Mouse (Mus musculus): ENCODE measurements around the gene Nos1ap. TPM values are rescaled to one million over a fixed set of nuclear protein-coding genes. Genes with fewer than 3 reads are reported as not detected.

Nos1ap gene
- polyA plus RNA-seq, 1 experiment from 2014 or later, result 25.1 TPM

DNA sequence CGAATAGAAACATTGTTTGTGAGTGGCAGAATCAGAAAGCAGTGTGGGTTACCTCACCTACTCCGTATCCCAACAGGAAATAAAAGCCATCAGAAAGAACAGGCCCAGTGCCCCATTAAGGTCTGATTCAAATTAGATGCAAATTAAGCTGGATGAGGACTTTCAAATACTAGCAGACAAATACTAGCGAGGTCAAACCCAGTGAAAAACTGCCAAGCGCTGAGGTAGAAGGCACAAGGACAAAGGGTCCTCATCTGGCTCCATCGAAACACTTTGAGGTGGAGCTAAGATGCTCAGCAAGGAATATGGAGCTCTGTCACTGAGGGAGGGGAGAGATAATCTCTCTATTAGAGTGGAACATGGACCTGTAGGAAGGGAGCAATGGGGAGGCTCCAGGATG lies 66.8 kb downstream of the Nos1ap start:
- no peak overlapping the region for H3K27ac ChIP-seq
- DNase-seq (ENCODE audit: low spot score), result no peak
- H3K4me3 ChIP-seq, result no peak overlapping the region
- peaks cover 6% of the 10 kb centered on the region; the same call in 1 of the 2 replicates for H3K36me3 ChIP-seq
- H3K27me3 ChIP-seq (ENCODE audit: insufficient read depth, poor library complexity, severe bottlenecking), result no peaks in the 10 kb centered on the region
- no peaks in the 10 kb centered on the region for H3K9me3 ChIP-seq
- peaks cover 31% of the 10 kb centered on the region for H3K4me1 ChIP-seq
- WGBS, result 86% methylated on average over 5 of the region's 5 CpGs

DNA sequence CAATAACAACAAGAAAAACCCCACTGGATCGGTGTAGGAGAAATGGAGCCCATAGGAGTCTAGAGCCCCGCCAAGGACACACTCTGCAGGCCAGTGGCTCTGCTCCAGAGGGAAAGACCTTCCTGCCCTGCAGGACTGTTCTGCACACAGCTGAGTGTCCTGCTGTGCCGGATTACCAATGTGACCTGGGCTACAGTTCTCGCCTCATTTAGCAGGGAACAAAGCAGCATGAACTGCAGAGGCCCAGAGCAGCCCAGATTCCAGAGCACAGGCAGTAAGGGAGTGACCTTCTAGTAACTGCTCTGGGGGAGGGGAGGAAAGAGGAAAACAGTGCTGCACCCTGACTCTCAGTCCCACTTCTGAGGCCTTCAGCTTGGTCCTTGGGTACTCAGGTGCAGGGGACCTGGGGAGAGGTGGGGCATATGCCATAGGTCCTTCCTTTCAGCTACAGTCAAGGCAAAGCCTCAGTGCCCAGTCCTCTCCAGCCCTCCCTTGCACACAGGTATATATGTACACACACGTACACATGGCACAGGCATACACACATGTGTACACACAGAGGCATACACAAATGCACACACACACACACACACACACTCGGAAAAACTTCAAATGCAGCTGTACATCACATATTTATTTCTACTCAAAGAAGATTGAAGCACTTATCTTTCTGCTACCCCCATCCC lies 68.0 kb downstream of the Nos1ap start:
- H3K36me3 ChIP-seq, result peaks cover 6% of the 10 kb centered on the region; the same call in 1 of the 2 replicates
- 42% methylated on average over 6 of the region's 6 CpGs for WGBS
- H3K9me3 ChIP-seq, result no peaks in the 10 kb centered on the region
- peak overlapping the region; percentile 84 for H3K27ac ChIP-seq
- H3K4me1 ChIP-seq, result peaks cover 36% of the 10 kb centered on the region
- no peak overlapping the region for H3K4me3 ChIP-seq
- no peaks in the 10 kb centered on the region for H3K27me3 ChIP-seq (ENCODE audit: insufficient read depth, poor library complexity, severe bottlenecking)
- no peak for DNase-seq (ENCODE audit: low spot score)

DNA sequence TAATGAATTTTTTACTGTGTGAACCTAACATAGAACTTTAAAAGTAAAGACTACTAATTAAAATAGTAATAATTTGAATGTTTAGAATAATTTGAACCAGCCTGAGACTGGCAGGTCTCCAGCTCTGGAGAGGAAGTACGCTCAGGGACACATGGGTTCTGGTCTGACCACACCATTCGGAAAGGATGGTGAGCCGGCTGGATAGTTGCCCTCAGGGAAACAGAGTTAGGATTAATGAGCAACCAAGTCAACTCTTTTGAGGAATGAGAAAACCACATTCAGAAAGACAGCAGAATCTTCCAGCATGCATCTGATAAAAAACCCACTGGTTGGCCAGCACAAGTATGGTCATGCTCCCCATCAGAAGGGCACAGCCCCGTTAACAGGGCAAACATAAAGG lies 69.5 kb downstream of the Nos1ap start:
- no peak for DNase-seq (ENCODE audit: low spot score)
- 81% methylated on average over 4 of the region's 4 CpGs for WGBS
- Histone ChIP-seq H3K4me3 (no peak overlapping the region), H3K4me1 (peaks cover 43% of the 10 kb centered on the region), H3K36me3 (peaks cover 6% of the 10 kb centered on the region; the same call in 1 of the 2 replicates), H3K27ac (peak overlapping the region; percentile 84; the same call in 1 of the 2 replicates), H3K27me3 (ENCODE audit: insufficient read depth, poor library complexity, severe bottlenecking) (no peaks in the 10 kb centered on the region), H3K9me3 (no peaks in the 10 kb centered on the region)

DNA sequence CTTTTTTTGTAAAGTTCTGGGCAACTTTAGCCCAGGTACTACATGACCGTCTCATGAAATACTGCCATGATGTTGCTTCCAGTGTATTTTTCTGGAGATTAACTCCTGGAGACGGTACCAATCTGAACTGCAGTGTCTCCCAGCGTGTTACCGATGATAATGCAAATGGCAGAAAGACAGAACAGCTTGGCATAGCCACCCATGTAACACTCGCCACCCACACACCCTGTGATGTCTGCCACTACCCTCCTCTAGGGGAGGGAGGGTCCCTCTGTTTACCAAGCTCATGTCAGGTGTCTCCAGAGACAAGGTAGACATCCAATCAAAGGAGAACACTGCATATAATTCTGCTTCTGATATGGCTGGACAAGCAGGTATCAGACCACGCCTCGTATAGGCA lies 70.0 kb downstream of the Nos1ap start:
- no peak for DNase-seq (ENCODE audit: low spot score)
- no peaks in the 10 kb centered on the region for H3K27me3 ChIP-seq (ENCODE audit: insufficient read depth, poor library complexity, severe bottlenecking)
- H3K36me3 ChIP-seq, result peaks cover 6% of the 10 kb centered on the region; the same call in 1 of the 2 replicates
- no peak overlapping the region for H3K27ac ChIP-seq
- no peaks in the 10 kb centered on the region for H3K9me3 ChIP-seq
- WGBS, result 92% methylated on average over 7 of the region's 7 CpGs
- H3K4me3 ChIP-seq, result no peak overlapping the region
- H3K4me1 ChIP-seq, result peaks cover 43% of the 10 kb centered on the region

DNA sequence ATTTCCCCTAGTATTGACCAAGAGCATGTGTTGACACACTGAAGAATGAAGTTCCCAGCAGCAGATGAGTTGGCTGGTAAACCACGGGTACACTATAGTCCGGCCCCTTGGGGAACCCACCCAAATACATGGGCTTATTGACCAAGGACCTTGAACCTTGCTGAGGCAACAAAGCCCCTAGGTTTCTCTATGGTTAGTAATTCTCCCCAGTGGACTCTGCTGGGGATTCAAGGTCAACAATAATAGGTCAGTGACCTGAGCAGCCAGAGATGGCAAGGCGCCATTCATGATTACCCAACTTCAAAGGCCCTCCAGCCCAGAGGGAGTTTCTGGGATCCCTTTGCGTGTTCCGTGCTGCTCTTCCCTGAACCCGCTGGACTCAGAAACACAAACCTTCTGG lies 73.5 kb downstream of the Nos1ap start:
- no peak for DNase-seq (ENCODE audit: low spot score)
- Histone ChIP-seq H3K9me3 (no peaks in the 10 kb centered on the region), H3K4me1 (peaks cover 38% of the 10 kb centered on the region), H3K36me3 (peaks cover 6% of the 10 kb centered on the region; the same call in 1 of the 2 replicates), H3K4me3 (no peak overlapping the region), H3K27ac (no peak overlapping the region), H3K27me3 (ENCODE audit: insufficient read depth, poor library complexity, severe bottlenecking) (no peaks in the 10 kb centered on the region)
- WGBS, result 83% methylated on average over 6 of the region's 6 CpGs

DNA sequence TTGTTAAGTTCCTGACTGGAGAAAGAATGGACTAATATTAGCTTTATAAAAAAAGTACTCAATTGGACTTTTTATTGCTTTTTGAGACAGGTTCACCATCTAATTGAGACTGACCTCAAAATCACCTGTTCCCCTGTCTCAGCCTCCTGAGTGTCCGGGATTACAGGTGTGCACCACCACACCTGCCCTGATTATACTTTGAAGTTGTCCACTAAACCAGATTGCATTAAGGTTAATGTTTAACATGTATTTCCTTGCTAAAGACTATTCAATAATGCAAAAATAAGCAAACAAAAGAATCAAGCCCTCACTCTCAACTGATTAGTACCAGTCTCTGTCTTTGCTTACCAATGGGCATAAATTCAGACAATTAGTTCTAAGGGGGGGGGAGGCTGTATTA lies 74.2 kb downstream of the Nos1ap start:
- H3K36me3 ChIP-seq, result peaks cover 6% of the 10 kb centered on the region; the same call in 1 of the 2 replicates
- 81% methylated on average over 1 of the region's 1 CpGs for whole genome bisulfite sequencing
- DNase-seq (ENCODE audit: low spot score), result no peak
- H3K27me3 ChIP-seq (ENCODE audit: insufficient read depth, poor library complexity, severe bottlenecking), result no peaks in the 10 kb centered on the region
- H3K27ac ChIP-seq, result no peak overlapping the region
- no peaks in the 10 kb centered on the region for H3K9me3 ChIP-seq
- peaks cover 38% of the 10 kb centered on the region for H3K4me1 ChIP-seq
- no peak overlapping the region for H3K4me3 ChIP-seq

DNA sequence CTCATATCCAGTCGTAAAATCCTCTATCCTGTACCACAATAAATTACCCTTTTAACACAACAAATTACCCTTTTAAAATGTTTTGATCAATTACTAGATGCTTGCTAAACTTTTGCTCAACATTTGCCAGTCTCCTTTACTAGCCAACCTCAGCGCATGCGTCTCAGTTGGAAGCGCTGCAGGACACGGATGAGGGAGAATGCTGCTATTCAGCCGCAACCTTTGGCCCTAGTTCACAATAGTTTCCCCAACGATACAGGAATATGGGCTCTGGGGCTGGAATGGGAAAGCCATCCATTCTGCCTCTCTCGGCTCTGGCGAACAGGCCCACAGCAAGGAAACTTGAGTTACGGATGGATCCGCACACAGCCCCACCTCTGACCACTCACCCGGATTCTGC lies 75.4 kb downstream of the Nos1ap start:
- Histone ChIP-seq H3K4me1 (peaks cover 46% of the 10 kb centered on the region), H3K27me3 (ENCODE audit: insufficient read depth, poor library complexity, severe bottlenecking) (no peaks in the 10 kb centered on the region), H3K27ac (no peak overlapping the region), H3K4me3 (no peak overlapping the region), H3K9me3 (no peaks in the 10 kb centered on the region), H3K36me3 (peaks cover 6% of the 10 kb centered on the region; the same call in 1 of the 2 replicates)
- no peak for DNase-seq (ENCODE audit: low spot score)
- 79% methylated on average over 12 of the region's 12 CpGs for WGBS

DNA sequence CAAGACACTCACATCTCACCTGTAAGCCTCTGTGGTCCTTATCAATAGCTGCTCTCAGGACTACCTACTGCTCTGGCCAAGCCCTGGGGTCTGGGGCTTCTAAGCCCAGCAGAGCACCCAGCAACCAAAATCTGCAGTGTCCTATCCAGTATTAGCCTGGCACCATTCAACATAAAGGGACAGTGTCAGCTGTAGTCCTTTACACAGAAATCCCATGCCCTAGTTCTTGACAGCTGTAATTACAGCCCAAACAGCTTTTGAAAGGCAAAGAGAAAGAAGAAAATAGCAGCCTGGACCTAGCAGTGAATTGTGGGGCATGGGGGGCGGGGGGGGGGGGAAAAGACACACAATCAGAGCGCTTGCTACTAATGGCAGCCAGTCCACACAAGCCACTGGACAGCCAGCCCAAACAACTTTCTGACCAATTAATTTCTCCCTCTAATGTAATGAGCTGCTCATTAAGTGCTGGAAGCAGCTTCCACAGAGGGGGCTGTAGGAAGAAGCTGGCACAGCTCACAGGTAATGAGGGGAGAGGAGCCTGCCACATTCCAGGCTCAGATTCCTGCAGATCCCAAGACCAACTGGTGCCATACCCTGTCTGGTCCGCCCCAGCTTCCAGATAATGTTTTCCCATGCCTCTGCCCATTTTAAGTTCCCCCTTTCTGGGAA lies 77.1 kb downstream of the Nos1ap start:
- Histone ChIP-seq H3K27ac (no peak overlapping the region; the same call in 1 of the 2 replicates), H3K36me3 (no peaks in the 10 kb centered on the region), H3K4me1 (peaks cover 48% of the 10 kb centered on the region), H3K27me3 (ENCODE audit: insufficient read depth, poor library complexity, severe bottlenecking) (no peaks in the 10 kb centered on the region), H3K9me3 (no peaks in the 10 kb centered on the region), H3K4me3 (no peak overlapping the region)
- no peak for DNase-seq (ENCODE audit: low spot score)
- 64% methylated on average over 3 of the region's 3 CpGs for WGBS

DNA sequence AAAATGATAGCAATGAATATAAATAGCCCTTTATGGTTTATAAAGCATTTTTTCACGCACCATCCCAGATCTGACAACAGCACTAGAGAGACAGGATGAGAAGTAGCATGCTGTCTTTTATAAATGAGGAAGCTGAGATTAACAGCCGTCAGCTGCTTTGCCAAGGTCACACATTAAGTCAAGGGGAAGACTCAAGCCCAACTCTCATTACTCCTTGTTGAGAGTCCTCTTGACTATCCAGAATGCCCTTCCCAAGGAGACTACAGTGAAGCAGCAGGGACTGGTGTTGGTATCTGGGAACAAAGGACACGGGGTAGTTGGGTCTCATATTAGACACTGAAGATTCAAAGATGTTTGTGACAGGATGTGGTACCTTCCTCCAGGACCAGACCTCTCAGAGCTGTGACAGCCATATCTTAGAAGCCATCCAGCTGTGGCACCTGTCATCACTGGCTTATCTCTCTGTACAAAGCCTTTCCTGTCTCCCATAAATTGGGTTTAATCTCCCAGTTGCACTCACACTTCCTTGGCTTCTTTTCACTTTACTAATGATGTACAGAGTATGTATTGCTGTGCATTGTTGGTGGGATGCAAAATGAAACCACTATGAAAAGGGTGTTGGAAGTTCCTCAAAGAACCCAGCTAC lies 78.9 kb downstream of the Nos1ap start:
- Histone ChIP-seq H3K4me3 (no peak overlapping the region), H3K9me3 (no peaks in the 10 kb centered on the region), H3K36me3 (no peaks in the 10 kb centered on the region), H3K27me3 (ENCODE audit: insufficient read depth, poor library complexity, severe bottlenecking) (no peaks in the 10 kb centered on the region), H3K4me1 (peaks cover 41% of the 10 kb centered on the region), H3K27ac (0 out of 2 replicates have a peak overlapping the region, but pooled peaks have one; percentile 14)
- 33% methylated on average over 3 of the region's 3 CpGs for WGBS
- no peak for DNase-seq (ENCODE audit: low spot score)

DNA sequence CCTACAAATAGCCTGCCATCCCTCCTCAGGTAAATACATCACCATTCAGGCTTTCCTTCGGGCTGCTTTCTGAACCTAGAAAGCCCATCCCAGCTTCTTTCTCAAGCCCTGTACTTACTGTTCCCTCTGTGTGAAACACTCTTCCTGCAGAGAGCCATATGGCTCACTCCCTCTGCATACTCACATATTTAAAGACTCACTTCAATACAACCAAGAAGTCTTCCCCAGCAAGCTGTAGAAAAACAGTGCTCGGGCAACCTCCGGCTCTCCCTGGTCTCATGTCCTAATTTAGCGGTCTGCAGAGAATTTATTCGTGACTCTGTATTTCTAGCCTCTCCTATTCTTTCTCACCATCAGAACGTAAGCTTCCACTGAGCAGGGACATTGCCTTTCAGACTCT lies 83.4 kb downstream of the Nos1ap start:
- Histone ChIP-seq H3K36me3 (no peaks in the 10 kb centered on the region), H3K4me3 (no peak overlapping the region), H3K27me3 (ENCODE audit: insufficient read depth, poor library complexity, severe bottlenecking) (no peaks in the 10 kb centered on the region), H3K9me3 (no peaks in the 10 kb centered on the region), H3K4me1 (peaks cover 72% of the 10 kb centered on the region), H3K27ac (peak overlapping the region; percentile 63; the same call in 1 of the 2 replicates)
- WGBS, result 53% methylated on average over 6 of the region's 6 CpGs
- no peak for DNase-seq (ENCODE audit: low spot score)

DNA sequence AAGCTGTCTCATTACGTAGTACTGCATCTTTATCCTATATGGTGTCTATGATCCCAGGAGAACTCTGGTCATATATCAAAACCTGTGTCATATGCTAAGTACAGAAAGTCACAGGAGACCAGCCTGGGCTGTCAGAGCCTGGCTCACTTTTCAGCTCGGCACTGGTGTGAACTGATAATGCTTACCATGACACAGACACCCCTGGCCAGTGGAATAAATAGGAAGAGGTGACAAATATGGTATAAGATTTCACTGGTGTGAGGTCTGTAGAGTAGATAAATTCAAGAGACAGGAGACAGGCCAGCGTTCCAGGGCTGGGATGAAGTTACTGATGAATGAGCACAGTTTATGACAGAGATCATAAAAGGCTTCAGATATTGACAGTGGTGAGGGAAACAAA lies 84.6 kb downstream of the Nos1ap start:
- DNase-seq (ENCODE audit: low spot score), result no peak
- WGBS, result 37% methylated on average over 3 of the region's 3 CpGs
- no peaks in the 10 kb centered on the region for H3K9me3 ChIP-seq
- H3K4me3 ChIP-seq, result no peak overlapping the region
- peaks cover 70% of the 10 kb centered on the region for H3K4me1 ChIP-seq
- H3K27ac ChIP-seq, result peak overlapping the region; percentile 65; the same call in 1 of the 2 replicates
- no peaks in the 10 kb centered on the region for H3K27me3 ChIP-seq (ENCODE audit: insufficient read depth, poor library complexity, severe bottlenecking)
- no peaks in the 10 kb centered on the region for H3K36me3 ChIP-seq

DNA sequence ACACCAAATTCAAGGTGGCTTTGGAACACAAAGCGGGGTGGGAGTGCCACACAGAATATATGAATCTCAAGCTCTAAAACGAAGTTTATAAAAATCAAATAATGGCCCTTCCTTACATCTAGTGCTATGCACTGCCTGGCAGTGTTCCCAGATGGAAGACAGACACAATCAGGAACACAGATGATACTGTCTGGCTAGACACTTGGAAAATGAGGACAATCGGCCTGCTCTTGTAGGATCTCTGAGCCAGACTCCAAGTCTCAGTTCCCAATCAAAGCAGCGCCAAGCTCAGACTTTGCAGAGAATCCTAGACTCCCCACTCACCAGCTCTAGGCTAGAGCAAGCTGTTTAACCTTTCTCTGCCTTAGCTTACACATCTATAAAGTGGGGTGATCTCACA lies 85.3 kb downstream of the Nos1ap start:
- Histone ChIP-seq H3K36me3 (no peaks in the 10 kb centered on the region), H3K27ac (peak overlapping the region; percentile 65), H3K9me3 (no peaks in the 10 kb centered on the region), H3K4me1 (peaks cover 71% of the 10 kb centered on the region), H3K27me3 (ENCODE audit: insufficient read depth, poor library complexity, severe bottlenecking) (no peaks in the 10 kb centered on the region), H3K4me3 (no peak overlapping the region)
- WGBS, result 69% methylated on average over 4 of the region's 4 CpGs
- DNase-seq (ENCODE audit: low spot score), result no peak

DNA sequence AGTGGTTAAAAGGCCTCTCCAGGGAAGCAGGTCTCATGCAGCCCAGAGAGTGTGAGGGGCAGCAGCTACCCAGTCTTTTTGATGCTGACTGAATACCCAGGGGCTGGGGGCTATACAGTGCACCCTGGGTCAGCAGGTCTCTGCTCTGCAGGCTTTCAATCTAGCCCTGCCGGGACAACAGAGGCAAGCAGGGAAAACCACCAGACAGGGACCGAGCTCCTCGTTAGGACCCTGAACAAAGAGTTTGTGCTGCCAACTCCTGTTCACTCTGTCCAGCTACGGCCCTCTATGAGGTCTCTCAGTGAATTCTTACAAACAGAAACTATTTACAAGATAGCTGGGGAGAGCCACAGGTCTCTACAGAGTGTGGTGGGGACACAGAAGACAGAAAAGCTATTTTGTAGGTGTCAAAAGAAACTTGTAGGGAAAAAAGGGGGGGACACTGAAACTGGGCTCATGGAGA lies 86.4 kb downstream of the Nos1ap start:
- Histone ChIP-seq H3K4me3 (no peak overlapping the region), H3K36me3 (no peaks in the 10 kb centered on the region), H3K4me1 (peaks cover 81% of the 10 kb centered on the region), H3K27ac (peak overlapping the region; percentile 84), H3K9me3 (no peaks in the 10 kb centered on the region), H3K27me3 (ENCODE audit: insufficient read depth, poor library complexity, severe bottlenecking) (no peaks in the 10 kb centered on the region)
- no peak for DNase-seq (ENCODE audit: low spot score)
- 26% methylated on average over 4 of the region's 4 CpGs for WGBS
